Mouse (Mus musculus): ENCODE measurements around the gene Zfp800. TPM values are rescaled to one million over a fixed set of nuclear protein-coding genes. Genes with fewer than 3 reads are reported as not detected.

Zfp800 gene
- polyA plus RNA-seq, 1 experiment from 2014 or later = 37.6 TPM

GRCm38 (mm10) chr6:28396853-28397457, 850 bp downstream of the Zfp800 start:
- DNase-seq (ENCODE audit: low spot score) = peak; percentile 12

- DNase-seq (ENCODE audit: low spot score) = no peak
Measured at GRCm38 (mm10) chr6:28396051-28396852, 1.6 kb downstream of the Zfp800 start.

- no peak for DNase-seq (ENCODE audit: low spot score)
Measured at GRCm38 (mm10) chr6:28389038-28389437, 8.8 kb downstream of the Zfp800 start.

GRCm38 (mm10) chr6:28385169-28385568, 12.6 kb downstream of the Zfp800 start:
- no peak for DNase-seq (ENCODE audit: low spot score)

GRCm38 (mm10) chr6:28381983-28382382, 15.8 kb downstream of the Zfp800 start:
- no peak for DNase-seq (ENCODE audit: low spot score)

GRCm38 (mm10) chr6:28369966-28370683, 27.7 kb downstream of the Zfp800 start:
- DNase-seq (ENCODE audit: low spot score) = no peak

GRCm38 (mm10) chr6:28367575-28367974, 30.2 kb downstream of the Zfp800 start:
- no peak for DNase-seq (ENCODE audit: low spot score)

GRCm38 (mm10) chr6:28351066-28351465, 46.7 kb downstream of the Zfp800 start:
- peak; percentile 77 for DNase-seq (ENCODE audit: low spot score)

- no peak for DNase-seq (ENCODE audit: low spot score)
Measured at GRCm38 (mm10) chr6:28345677-28346076, 52.1 kb downstream of the Zfp800 start.

GRCm38 (mm10) chr6:28345181-28345580, 52.6 kb downstream of the Zfp800 start:
- DNase-seq (ENCODE audit: low spot score) = no peak

- DNase-seq (ENCODE audit: low spot score) = no peak
Measured at GRCm38 (mm10) chr6:28342863-28343262, 54.9 kb downstream of the Zfp800 start.

- no peak for DNase-seq (ENCODE audit: low spot score)
Measured at GRCm38 (mm10) chr6:28341174-28341573, 56.6 kb downstream of the Zfp800 start.

- DNase-seq (ENCODE audit: low spot score) = no peak
Measured at GRCm38 (mm10) chr6:28339410-28339809, 58.4 kb downstream of the Zfp800 start.

- no peak for DNase-seq (ENCODE audit: low spot score)
Measured at GRCm38 (mm10) chr6:28333696-28334095, 64.1 kb downstream of the Zfp800 start.

- no peak for DNase-seq (ENCODE audit: low spot score)
Measured at GRCm38 (mm10) chr6:28332546-28332945, 65.3 kb downstream of the Zfp800 start.

- no peak for DNase-seq (ENCODE audit: low spot score)
Measured at GRCm38 (mm10) chr6:28329815-28330214, 68.0 kb downstream of the Zfp800 start.

GRCm38 (mm10) chr6:28329002-28329596, 68.7 kb downstream of the Zfp800 start:
- DNase-seq (ENCODE audit: low spot score) = no peak

- DNase-seq (ENCODE audit: low spot score) = no peak
Measured at GRCm38 (mm10) chr6:28326720-28327119, 71.1 kb downstream of the Zfp800 start.

- DNase-seq (ENCODE audit: low spot score) = no peak
Measured at GRCm38 (mm10) chr6:28322399-28322798, 75.4 kb downstream of the Zfp800 start.

- no peak for DNase-seq (ENCODE audit: low spot score)
Measured at GRCm38 (mm10) chr6:28319648-28320270, 78.0 kb downstream of the Zfp800 start.

- no peak for DNase-seq (ENCODE audit: low spot score)
Measured at GRCm38 (mm10) chr6:28318820-28319573, 78.8 kb downstream of the Zfp800 start.

All from thymus, postnatal 0 days (tissue).